Mouse (Mus musculus) urinary bladder, postnatal 4 days (tissue): ENCODE measurements around the gene A4galt.
A peak's percentile ranks its signal among the peaks of the same experiment; 100 is the strongest.

Experiments used
- DNase-seq, 2 experiments: peaks; one replicate each; pipeline ENCODE4 v3.0.0; 2021 to 2022; ENCODE audit warnings: low spot score in 2 of 2

Gene A4galt

DNA sequence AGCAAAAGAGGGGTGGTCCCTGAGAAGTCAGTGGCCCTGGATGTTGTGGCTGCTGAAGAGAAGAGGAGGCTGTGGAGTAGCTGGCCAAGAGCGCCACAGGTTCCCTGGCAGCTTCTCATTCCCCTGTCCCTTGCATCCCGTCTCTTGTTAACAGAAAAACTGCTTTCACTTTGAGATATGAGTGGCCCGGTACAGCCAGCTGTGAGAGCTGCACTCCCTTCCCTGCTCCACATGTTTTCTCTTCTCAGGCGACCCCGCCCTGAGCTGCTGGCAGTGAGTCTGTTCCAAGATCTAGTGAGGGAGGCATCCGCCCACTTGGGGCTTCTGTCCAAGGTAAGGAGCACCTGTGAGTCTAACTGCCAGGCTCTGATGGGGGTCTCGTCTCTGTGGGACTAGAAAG, 16.9 kb upstream of the A4galt start:
- DNase-seq, result peak in 1 of 2 experiments; percentile 36

DNA sequence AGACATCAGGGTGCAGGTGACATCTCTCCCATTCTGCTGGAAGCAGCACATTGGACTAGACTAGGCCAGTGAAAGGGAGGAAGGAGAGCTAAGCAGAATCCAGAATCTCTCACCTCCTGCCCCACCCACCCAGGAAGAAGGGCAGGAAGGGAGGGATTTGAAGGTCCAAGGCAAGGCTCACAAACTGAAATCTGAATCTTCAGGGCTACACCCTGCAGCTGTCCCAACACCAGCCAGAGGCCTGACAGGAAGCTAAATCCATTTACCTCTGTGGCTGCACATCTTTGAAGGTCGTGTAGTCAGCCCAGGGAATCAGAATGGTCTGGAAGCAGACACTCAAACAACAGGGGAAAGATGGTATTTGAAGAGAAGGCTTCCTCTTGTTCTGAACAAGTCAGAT, 13.7 kb upstream of the A4galt start:
- no peak for DNase-seq

DNA sequence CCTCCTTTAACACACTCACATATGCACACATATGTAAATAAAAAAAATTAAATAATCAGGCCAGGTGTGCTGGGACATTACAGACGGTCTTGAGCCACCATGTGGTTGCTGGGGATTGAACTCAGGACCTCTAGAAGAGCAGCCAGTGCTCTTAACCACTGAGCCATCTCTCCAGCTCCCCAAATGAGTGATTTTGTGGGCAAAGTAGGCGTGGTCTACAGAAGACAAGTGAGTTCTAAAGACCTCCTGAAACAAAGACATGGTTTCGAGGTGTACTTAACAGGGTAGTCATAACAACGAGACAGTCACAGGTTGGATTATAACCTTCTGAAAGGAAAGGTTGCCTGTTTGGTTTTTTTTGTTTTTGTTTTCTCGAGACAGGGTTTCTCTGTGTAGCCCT, 11.8 kb upstream of the A4galt start:
- no peak for DNase-seq

DNA sequence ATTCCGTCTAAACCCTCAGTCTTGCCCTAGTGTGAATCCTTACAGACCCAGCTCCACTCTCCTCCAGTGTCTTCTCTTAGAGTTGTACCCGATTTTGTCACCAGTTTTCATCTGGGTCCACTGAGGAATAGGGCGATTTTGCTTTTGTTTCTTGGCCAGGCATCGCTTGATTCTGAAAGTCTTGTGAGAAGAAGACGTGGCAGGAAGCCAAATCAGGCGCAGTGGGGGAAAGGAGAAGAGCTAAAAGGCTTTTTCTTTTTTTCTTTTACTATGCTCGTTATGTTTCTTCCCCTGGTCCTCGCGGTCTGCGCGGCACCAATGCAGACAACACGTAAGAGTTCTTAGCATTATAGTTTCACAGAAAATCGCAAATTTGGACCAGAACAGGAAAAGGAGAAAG, 6.3 kb upstream of the A4galt start:
- DNase-seq, result no peak

DNA sequence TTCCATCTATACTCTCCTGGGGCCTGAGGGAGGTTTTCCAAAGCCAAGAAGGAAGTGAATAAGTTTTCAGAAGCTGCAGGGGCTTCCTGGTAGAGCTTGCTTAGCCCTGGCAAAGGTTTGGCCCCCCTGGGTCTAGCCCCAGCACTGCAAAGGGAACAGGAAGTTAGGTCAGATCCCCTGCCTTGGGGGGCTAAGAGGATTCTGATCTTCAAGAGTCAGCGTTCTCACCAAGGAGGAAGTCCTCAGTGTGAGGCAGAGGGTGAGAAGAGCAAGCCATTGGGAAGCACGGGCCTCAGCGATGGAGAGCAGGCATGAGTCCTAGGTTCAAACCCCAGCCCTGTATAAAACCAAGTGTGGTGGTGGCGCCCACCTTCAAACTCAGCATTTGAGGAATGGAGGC, 4.9 kb upstream of the A4galt start:
- no peak for DNase-seq

DNA sequence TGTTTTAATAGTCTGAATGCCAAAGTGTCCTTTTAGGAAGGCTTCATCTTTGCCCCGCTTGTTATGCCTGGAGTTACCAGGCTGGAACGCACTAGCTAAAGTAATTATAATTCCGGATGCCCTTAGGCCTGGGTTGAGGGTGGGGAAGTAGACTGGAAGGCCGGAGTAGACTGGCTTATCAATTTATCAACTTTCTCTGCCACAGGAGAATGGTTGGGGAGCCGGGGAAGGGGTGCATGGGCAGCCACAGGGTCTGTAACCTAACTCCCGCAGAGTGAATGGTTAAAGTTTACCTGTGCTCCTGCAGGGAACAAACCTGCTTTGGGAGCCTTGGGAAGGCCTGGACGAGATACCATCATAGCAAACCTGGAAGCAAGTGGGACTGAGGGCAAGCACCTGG, 4.4 kb upstream of the A4galt start:
- DNase-seq, result no peak

DNA sequence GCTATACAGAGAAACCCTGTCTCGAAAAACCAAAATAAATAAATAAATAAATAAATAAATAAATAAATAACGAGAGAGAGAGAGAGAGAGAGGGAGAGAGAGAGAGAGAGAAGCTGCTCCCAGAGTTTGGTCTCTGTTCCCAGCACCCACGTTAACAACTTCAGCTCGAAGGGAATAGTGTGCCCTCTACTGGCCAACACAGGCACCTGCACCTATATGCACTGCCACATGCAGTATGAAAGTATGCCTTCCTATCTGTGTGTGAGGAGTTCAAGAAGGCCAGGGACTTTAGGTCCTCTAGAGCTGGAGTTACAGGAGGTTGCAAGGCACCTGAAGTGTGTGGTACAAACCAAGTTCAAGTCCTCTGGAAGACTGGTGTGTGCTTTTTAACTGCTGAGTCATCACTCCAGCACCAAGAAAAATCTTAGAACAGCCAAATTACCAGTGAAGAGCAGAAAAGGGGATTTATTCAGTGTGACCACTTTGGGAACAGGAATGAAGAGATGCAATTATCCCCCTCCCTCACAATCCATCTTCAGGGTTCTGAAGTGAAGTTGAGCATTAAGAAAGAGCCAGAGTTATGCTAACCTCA, 3.7 kb upstream of the A4galt start:
- DNase-seq, result no peak

DNA sequence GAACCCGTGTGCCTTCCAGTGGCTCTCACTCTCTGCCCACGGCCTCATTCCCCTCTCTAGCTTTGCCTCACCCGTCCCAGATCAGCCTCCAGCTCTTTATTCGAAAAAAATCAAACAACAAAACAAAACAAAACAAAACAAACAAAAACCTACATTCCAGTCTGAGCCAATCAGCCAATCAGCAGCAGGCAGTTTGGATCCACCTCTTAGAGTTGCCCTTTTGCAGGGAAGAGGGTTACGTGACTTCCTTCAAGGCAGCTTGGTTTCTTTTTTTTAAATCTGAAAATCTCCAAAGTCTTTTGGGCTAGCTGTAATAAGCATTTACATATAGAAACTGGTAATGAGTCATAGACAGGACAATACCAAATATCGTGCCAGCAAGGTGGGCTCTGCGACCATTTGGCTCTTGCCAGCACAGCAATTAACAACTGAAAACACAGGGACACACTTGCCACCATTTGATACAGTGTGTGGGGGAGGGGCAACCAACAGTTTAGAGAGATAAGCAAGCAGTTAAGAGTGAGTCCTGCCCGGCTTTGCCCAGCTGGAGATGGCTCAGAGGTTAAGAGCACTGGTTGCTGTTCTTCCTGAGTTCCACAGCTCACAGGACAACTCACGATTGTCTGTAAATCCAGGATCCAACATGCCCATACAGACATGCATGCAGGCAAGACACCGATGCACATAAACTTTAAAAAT, 2.9 kb upstream of the A4galt start:
- no peak for DNase-seq

DNA sequence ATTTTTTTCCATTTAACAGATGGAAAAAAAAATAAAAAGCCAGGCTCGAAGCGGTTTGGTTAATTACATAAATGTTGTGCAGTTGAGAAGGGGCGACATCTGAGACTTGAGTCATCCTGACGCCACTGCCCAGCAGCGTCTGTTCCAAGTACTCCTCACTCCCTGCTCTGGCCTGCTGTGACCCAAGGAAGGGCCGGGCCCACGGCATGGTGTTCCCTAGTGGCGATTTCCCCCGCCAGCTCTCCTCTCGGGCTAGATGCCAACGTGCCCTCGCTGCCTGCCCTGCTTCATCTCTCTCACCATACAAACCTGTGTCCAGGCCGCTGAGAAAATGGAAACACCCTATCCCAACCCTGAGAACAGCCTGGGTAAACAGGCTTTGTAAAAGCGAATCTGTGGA, 486 bp upstream of the A4galt start:
- peak in 1 of 2 experiments; percentile 31 for DNase-seq

DNA sequence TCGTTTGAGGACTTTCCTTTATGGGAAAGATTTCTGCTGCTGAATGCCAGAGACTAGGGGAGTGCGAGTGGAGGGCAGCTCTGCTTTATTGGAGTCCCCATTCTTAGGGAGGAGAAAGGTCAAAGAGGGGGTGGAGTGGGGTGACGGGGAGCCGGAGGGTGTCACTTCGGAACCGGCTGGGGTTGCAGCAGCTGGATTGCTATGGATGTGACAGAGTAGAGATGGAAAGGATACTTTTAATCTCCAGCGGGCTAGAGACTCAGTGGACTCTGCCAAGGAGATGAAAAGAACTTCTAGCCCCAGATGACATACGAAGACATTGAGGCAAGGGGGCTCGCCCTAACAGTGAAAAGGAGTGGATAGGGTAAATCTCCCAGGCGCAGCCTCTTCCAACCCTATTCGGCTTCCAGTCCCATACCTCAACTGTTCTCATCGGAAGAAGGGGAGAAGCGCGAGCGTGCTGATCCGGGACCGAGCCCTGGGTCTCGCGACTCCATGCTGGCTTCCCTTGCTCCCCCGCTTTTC, 861 bp downstream of the A4galt start:
- no peak for DNase-seq

DNA sequence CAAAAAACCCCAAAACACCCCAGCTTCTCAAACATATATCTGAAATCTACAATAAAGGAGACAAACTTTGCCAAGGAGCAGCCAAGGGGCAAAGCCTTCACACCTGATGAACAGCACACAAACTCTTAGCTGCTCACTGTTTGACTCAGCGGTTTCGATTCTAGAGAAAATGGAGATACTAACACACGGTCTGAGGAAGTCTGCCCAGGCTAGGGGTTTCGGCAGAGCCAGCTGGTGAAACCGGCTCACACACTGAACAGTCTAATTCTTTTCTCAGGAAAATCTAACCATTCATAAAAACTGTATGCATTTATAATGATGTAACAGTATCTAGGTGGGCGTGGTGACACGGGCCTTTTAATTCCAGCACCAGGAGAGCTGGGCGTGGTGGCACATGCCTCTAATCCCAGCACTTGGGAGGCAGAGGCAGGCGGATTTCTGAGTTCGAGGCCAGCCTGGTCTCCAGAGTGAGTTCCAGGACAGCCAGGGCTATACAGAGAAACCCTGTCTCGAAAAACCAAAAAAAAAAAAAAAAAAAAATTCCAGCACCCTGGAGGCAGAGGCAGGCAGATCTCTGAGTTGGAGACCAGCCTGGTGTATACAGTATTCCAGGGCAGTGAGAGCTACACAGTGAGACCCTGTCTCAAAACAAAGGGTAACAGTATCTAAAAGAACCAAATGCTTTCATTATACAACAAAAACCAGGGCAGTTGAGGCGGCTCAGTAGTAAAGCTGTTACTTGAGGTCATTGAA, 1.9 kb downstream of the A4galt start:
- DNase-seq, result no peak

DNA sequence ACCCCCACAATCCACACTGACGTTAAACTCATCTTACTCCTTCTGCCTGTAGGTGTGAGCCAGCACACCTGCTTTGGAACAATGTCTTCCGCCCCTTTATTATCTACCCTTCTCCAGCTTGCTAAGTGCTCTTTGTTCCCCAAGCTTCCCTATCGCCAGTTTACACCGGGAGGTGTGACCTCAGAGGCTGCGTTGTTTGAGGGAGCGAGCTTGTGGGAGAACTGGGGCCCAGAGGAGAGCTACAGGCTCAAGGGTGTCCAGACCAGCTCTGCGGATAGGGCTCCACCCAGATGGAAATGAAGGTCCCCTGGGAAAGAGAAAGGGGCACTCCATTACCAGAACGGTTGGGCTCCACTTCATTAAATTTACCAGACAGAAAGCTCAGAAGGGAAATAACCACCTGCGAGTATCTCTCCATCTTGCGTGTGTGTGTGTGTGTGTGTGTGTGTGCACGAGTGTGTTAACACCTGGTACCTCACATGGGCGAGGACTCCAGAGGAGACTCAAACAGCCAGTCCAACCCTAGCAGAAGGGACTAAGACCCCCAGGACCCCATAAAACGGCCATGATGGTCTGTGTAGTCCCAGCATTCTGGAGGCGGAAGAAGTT, 3.2 kb downstream of the A4galt start:
- no peak for DNase-seq

DNA sequence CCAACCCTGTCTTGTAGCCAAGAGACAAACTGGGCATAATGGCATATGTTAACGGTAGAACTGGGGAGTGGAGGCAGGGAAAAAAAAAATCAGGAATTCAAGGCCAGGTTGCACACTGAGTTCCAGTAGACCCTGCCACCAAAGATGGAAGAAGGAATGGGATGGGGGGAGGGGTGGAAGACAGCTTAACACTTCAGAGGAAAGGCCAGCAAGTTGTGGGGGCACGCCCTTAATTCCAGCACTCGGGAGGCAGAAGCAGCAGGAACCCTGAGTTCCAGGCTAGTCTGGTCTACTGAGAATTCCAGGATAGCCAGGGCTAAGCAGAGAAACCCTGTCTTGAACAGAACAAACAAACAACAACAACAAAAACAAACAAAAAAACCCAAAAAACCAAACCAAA, 7.2 kb downstream of the A4galt start:
- DNase-seq, result no peak

DNA sequence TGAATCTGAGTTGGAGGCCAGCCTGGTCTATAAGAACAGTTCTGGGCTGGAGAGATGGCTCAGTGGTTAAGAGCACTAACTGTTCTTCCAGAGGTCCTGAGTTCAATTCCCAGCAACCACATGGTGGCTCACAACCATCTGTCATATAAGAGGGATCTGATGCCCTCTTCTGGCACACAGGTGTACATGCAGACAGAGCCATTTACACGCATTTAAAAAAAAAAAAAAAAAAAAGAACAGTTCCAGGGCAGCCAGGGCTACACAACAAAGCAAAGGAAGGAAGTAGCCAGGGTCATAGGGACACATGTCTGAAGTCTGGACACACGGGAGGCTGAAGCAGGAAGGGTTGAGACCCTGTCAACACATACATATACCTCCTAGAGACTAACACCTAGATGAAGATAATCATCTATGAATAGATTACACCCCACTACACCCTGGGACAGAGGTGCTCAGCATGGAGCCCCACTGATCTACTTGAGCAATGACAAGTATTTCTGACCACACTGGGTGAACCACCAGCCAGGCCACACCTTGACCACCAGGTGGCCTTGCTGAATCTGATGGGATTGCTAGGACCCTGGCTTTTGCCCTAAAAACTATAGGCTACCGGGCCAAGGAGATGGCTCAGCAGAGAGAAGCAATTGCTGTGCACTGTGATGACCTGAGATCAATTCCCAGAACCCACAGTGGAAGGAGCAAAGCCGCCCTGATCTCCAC, 9.5 kb downstream of the A4galt start:
- DNase-seq, result no peak

DNA sequence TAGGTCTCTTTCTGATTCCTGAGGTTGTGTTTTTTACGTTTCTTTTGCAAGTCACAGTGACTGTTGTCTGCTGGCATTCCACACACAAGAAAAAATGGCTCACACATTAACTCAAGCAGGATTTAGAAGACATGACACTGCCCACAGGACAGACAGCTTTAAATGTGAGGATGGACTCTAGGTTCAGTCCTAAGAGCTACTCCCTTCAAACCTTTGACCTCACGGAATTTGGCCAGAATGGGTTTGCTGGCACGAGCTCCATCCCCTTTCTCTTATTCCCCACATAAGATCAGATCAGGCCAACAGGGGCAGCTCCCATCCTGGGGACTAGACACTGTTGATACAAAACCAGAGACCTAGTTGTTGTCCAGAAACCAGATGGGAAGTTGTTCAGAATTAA, 10.1 kb downstream of the A4galt start:
- no peak for DNase-seq

DNA sequence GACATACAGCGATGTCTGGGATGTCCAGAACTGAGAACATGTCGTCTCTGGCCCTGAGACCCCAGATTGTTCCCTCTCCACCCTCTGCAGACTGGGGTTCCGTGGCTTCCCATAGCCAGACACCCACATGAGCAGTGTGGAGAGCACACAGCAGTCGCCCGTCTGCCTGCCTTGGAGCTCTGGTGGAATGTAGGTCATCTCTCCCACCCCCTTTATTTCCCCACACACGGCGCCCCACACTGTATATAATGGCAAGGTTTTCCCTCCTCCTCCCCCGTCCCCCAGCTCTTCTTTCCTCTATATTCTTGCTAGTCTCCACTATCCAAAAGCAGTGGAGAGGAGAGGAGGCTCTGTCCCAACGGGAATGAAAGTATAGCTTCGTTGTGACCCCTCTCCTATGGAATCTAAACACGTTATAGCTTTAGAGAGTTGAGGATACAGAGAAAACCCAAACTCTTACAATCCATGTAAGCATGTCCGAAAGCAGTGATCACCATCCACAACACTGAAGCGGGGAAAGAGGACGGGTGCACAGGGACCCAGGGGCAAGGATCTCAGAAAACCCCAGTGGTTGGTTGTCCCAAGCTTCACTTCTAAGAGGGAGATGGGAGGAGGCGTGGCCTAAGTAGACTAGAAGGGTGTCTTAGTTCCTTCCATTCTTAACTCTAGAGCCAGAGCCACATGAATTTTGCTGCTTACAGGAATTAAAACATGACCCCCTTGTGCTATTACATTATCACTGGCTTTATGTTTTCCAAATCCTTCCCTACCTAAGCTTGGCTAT, 13.9 kb downstream of the A4galt start:
- DNase-seq, result no peak

DNA sequence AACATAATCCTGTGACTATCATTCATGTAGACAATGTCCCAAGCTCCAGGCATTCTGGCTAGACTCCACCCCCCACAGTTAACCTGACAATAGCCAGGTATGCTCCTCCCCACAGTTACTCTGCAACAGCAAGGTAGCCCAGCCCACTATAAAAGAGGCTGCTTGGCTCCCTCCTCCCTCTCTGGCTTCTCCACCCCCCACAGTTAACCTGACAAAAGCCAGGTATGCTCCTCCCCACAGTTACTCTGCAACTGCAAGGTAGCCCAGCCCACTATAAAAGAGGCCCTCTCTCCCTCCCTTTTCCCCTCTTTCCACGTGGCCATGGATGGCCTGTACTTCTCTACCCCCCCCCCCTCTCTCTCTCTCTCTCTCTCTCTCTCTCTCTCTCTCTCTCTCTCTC, 14.8 kb downstream of the A4galt start:
- DNase-seq, result no peak

DNA sequence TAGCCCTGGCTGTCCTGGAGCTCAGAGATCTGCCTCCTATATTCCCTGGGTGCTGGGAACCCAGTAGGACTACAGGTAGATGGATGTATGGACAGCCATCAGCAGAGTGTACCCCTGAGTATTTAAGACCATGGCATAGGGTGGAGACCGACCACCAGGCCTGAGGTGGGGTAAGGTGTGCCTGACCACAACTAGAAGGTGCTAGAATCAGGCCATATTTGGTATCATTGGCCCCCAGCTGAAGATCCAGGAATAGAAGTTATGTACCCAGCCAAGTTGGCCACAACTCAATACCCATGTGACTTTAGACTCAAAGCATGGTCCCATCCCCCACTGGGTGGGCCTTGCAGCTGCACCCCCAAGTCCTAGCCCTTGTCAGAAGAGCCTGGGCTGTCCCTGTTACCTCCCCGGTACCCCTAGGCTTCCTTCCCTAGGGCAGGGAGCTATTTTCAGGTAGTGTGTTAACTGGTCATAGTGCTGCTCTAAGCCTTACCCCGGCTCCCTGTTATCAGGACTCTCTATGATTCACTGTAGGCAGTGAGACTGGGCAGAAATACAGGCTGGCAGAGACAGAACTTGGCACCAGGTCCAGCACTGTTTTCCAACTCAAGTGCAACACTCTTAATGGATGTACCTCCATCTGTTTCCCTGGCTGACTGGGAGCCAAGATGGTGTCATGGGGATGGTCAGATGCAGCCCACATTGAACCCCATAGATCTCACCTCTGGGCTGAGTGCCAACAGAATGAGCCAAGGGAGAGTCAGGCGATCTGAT, 18.2 kb downstream of the A4galt start:
- peak in 1 of 2 experiments; percentile 50 for DNase-seq

DNA sequence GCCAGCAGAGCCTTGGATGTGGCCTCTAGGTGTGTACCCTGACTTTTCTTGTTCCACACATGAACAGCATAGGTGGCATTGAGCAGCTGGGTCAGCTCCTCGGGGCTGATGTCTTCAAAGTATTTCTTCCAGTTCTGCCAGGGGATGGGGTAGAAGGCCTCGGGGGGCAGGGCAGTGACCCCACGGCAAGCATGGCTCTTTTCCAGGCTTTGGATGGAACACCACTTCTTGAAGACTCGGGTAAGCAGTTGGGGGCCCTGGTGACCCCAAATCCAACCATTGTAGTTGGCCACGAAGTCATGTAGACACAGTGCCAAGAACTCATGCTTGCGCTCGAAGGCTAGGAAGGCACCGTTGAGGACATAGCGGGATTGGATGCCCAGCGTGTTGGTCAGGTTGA, 24.0 kb downstream of the A4galt start:
- DNase-seq, result no peak

DNA sequence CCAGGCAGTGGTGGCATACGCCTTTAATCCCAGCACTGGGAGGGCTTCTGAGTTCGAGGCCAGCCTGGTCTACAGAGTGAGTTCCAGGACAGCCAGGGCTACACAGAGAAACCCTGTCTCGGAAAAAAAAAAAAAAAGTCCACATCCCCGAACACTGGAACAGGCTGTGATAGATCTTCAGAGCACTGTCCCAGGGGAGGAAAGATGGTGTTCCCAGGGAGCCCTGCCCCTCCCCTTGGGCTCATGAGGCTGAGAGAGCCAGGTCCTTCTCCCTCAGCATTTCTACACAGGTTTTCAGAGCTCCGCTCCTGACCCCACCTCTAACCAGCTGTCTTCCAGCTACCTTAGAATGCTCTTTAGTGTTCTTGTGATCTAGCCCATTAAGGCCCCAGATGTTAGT, 24.7 kb downstream of the A4galt start:
- DNase-seq, result no peak
